Mouse (Mus musculus) CH12.LX (cell line): ENCODE results near the gene Uri1. TPM values are rescaled to one million over a fixed set of nuclear protein-coding genes. Genes with fewer than 3 reads are reported as not detected.

Experiments
- DNase-seq: peaks from one replicate; pipeline ENCODE4 v3.0.0-alpha.2; 2013; ENCODE audit errors: extremely low read depth
- H3K27ac ChIP-seq: 2 replicates; pipeline ENCODE4 v1.5.1; 2012; ENCODE audit warnings: low read depth, mild to moderate bottlenecking, control low read depth, moderate library complexity; ENCODE audit not compliant: insufficient read depth
- H3K27me3 ChIP-seq: replicated peaks from 2 replicates; pipeline ENCODE3; 2012; ENCODE audit warnings: inconsistent platforms
- H3K36me3 ChIP-seq, 2 experiments: replicated peaks in 1 of 2; 2 replicates each; pipeline versions ENCODE3 to v1.6.1; 2012; ENCODE audit warnings: inconsistent platforms in 1 of 2, low read length in 1 of 2, mild to moderate bottlenecking in 1 of 2, mixed read lengths in 1 of 2, moderate library complexity in 1 of 2; ENCODE audit not compliant: control insufficient read depth in 1 of 2, insufficient read depth in 1 of 2
- H3K4me1 ChIP-seq, 2 experiments: 2 replicates each; pipeline ENCODE4 v1.6.1; 2012; ENCODE audit warnings: inconsistent platforms in 1 of 2, moderate library complexity in 1 of 2; ENCODE audit not compliant: insufficient read depth in 2 of 2, control insufficient read depth in 1 of 2
- H3K4me2 ChIP-seq: 2 replicates; pipeline ENCODE4 v1.6.1; 2012; ENCODE audit warnings: low read depth, mild to moderate bottlenecking, control low read depth; ENCODE audit not compliant: poor library complexity, insufficient read depth, severe bottlenecking
- H3K4me3 ChIP-seq, 3 experiments: fragments of 150-350 bp in 1 of 3; sonication (generic) in 1 of 3; replicated peaks in 1 of 3; 2 replicates each; pipeline versions ENCODE3 to v1.5.1; 2011 to 2012; ENCODE audit warnings: low read depth in 2 of 3, low read length in 2 of 3, mild to moderate bottlenecking in 2 of 3, moderate library complexity in 2 of 3, control low read depth in 1 of 3, improper control_type of control experiment in 1 of 3, inconsistent platforms in 1 of 3, mixed read lengths in 1 of 3; ENCODE audit not compliant: poor library complexity in 1 of 3
- H3K79me2 ChIP-seq: replicated peaks from 2 replicates; pipeline ENCODE4 v1.6.1; 2012; ENCODE audit warnings: mild to moderate bottlenecking, moderate library complexity; ENCODE audit not compliant: control insufficient read depth, poor library complexity, insufficient read depth, severe bottlenecking; ENCODE audit errors: extremely low read depth
- H3K9ac ChIP-seq: 2 replicates; pipeline ENCODE4 v1.6.1; 2012; ENCODE audit warnings: low read depth, mild to moderate bottlenecking, control low read depth, moderate library complexity; ENCODE audit not compliant: insufficient read depth
- H3K9me3 ChIP-seq: replicated peaks from 2 replicates; pipeline ENCODE3; 2012; ENCODE audit warnings: low read length, inconsistent platforms, mixed read lengths
- CHD2 ChIP-seq: IDR thresholded peaks from 2 replicates; pipeline ENCODE4 v1.6.1; 2011; ENCODE audit warnings: low read length, improper control_type of control experiment
- EP300 ChIP-seq: IDR thresholded peaks from 2 replicates; pipeline ENCODE4 v1.6.1; 2011; ENCODE audit warnings: low read length, improper control_type of control experiment
- ETS1 ChIP-seq: conservative IDR thresholded peaks from 2 replicates; pipeline ENCODE4 v1.6.1; 2012; ENCODE audit warnings: low read depth, mild to moderate bottlenecking, inconsistent platforms, low read length, improper control_type of control experiment, moderate library complexity
- IRF4 ChIP-seq: IDR thresholded peaks from 2 replicates; pipeline ENCODE4 v1.6.1; 2014; ENCODE audit warnings: low read depth, mild to moderate bottlenecking, inconsistent platforms, low read length, improper control_type of control experiment
- JUN ChIP-seq: IDR thresholded peaks from 2 replicates; pipeline ENCODE4 v1.6.1; 2011; ENCODE audit warnings: low read depth, mild to moderate bottlenecking, low read length, improper control_type of control experiment, moderate library complexity; ENCODE audit not compliant: insufficient read depth
- JUND ChIP-seq: conservative IDR thresholded peaks from 2 replicates; pipeline ENCODE4 v1.6.1; 2011; ENCODE audit warnings: low read depth, low read length, improper control_type of control experiment
- KAT2A ChIP-seq: IDR thresholded peaks from 2 replicates; pipeline ENCODE4 v1.6.1; 2012; ENCODE audit warnings: low read length, improper control_type of control experiment, inconsistent platforms; ENCODE audit not compliant: insufficient replicate concordance
- MAX ChIP-seq: IDR thresholded peaks from 2 replicates; pipeline ENCODE4 v1.6.1; 2011; ENCODE audit warnings: low read length, improper control_type of control experiment
- MEF2A ChIP-seq: IDR thresholded peaks from 2 replicates; pipeline ENCODE4 v1.6.1; 2014; ENCODE audit warnings: low read depth, mild to moderate bottlenecking, inconsistent platforms, low read length, improper control_type of control experiment, borderline replicate concordance
- NRF1 ChIP-seq: IDR thresholded peaks from 2 replicates; pipeline ENCODE4 v1.6.1; 2014; ENCODE audit warnings: low read depth, mild to moderate bottlenecking, inconsistent platforms, low read length, improper control_type of control experiment, moderate library complexity
- RCOR1 ChIP-seq: conservative IDR thresholded peaks from 2 replicates; pipeline ENCODE4 v1.6.1; 2012; ENCODE audit warnings: low read depth, mild to moderate bottlenecking, inconsistent platforms, low read length, improper control_type of control experiment
- SIN3A ChIP-seq: IDR thresholded peaks from 2 replicates; pipeline ENCODE4 v1.6.1; 2012; ENCODE audit warnings: low read length, improper control_type of control experiment, inconsistent platforms
- SMC3 ChIP-seq: IDR thresholded peaks from 2 replicates; pipeline ENCODE4 v1.6.1; 2011; ENCODE audit warnings: low read depth, low read length, improper control_type of control experiment
- TBP ChIP-seq: conservative IDR thresholded peaks from 2 replicates; pipeline ENCODE4 v1.6.1; 2011; ENCODE audit warnings: low read depth, low read length, improper control_type of control experiment
- USF1 ChIP-seq: IDR thresholded peaks from 2 replicates; pipeline ENCODE4 v1.6.1; 2014; ENCODE audit warnings: low read depth, mild to moderate bottlenecking, inconsistent platforms, low read length, improper control_type of control experiment
- USF2 ChIP-seq: conservative IDR thresholded peaks from 2 replicates; pipeline ENCODE4 v1.6.1; 2011; ENCODE audit warnings: low read depth, low read length, improper control_type of control experiment
- ZMIZ1 ChIP-seq: IDR thresholded peaks from 2 replicates; pipeline ENCODE4 v1.6.1; 2012; ENCODE audit warnings: low read depth, mild to moderate bottlenecking, inconsistent platforms, low read length, improper control_type of control experiment
- ZNF384 ChIP-seq: IDR thresholded peaks from 2 replicates; pipeline ENCODE4 v1.6.1; 2012; ENCODE audit warnings: low read depth, low read length, improper control_type of control experiment, inconsistent platforms
- dilution Hi-C: fragments of 300-500 bp; cut with MboI; formaldehyde crosslinking; loops from 2 replicates; pipeline ENCODE4 v1.14.3; 2020; ENCODE audit warnings: low sequenced_read_pairs; ENCODE audit not compliant: extremely low pct_unique_long_range_greater_than_20kb, extremely low pct_ligation_motif_present
- in situ Hi-C: fragments of 300-500 bp; cut with MboI; formaldehyde crosslinking; loops from 3 replicates; pipeline ENCODE4 v1.14.3; 2019; ENCODE audit warnings: low sequenced_read_pairs, low pct_ligation_motif_present, low pct_unique_long_range_greater_than_20kb, mixed read lengths
- polyA plus RNA-seq: library from polyadenylated mRNA; unstranded; fragments of >175 nt; gene quantifications from 2 replicates; pipeline ENCODE4 v1.2.1, GENCODE M21; 2012; ENCODE audit warnings: low read depth; ENCODE audit not compliant: insufficient read length
- total RNA-seq, 2 experiments: library from RNA; depleted of rRNA; stranded (reverse); fragments of 300-350 nt in 1 of 2; fragments of >200 nt in 1 of 2; gene quantifications; 2 replicates each; pipeline ENCODE4 v1.2.3; 2012 to 2014

Gene Uri1
- total and polyA plus RNA-seq, 3 experiments: 37.1 to 53.3 (median 50.1) TPM

DNA sequence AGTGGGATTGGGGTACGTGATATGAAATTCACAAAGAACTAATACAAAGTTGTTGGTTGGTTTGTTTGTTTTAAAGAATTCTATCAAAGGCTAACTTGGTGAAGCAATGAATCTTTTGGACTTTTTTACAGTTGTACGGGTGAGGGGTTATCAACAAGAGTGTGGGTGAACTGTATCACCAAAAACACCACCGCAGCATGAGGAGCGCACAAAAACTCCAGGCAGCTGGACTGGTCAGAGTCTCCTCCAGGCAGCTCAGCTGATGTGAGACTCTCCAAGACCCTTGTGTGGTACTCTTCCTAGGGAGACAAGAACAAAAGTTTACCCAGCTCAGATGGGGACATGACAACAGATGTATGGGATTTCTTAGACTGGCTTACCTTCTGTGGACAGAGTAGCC is 7.8 kb upstream of the Uri1 start:
- no peaks in the 10 kb centered on the region for H3K27me3 ChIP-seq
- H3K4me3 ChIP-seq: no peak overlapping the region
- H3K4me1 ChIP-seq: peaks cover 0 to 15% of the 10 kb centered on the region in 2 experiments; a peak in 2 of 4 replicates
- TF ChIP-seq ETS1 (no peak), USF2 (no peak), RCOR1 (no peak), MEF2A (no peak), MAX (no peak), USF1 (no peak), EP300 (no peak), TBP (no peak), IRF4 (no peak), JUND (no peak), ZMIZ1 (no peak), JUN (no peak), SIN3A (no peak)
- DNase-seq: no peak
- dilution Hi-C loops (no loop called here), in situ Hi-C loops (no loop called here)
- H3K27ac ChIP-seq: no peak overlapping the region
- no peaks in the 10 kb centered on the region for H3K36me3 ChIP-seq
- no peaks in the 10 kb centered on the region for H3K9me3 ChIP-seq
- H3K9ac ChIP-seq: no peak overlapping the region
- no peaks in the 10 kb centered on the region for H3K79me2 ChIP-seq
- 0 out of 2 replicates have a peak overlapping the region, but pooled peaks have one; percentile 8 for H3K4me2 ChIP-seq

DNA sequence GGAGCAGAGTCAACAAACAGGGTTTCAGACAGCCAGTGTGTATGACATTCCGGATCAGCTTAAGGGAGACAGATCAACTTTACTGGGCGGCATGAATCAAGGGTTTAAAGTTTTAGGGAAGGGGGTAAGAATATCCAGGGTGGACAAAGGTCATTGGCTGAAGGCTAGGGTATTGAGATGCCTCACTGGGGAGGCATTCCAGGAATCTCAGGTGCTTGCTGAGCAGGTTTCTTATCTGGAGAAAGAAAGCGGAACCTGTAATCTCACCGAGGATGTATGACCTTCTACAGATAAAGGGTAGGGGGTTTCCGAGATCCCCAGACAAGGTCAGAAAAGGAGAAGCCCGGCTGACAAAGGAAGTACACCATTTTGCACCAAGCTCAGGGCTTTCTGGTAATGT is 7.3 kb upstream of the Uri1 start:
- Histone ChIP-seq H3K79me2 (no peaks in the 10 kb centered on the region), H3K4me3 (no peak overlapping the region), H3K36me3 (no peaks in the 10 kb centered on the region), H3K27me3 (no peaks in the 10 kb centered on the region), H3K4me1 (peaks cover 0 to 15% of the 10 kb centered on the region in 2 experiments; a peak in 2 of 4 replicates), H3K9me3 (no peaks in the 10 kb centered on the region), H3K27ac (no peak overlapping the region), H3K4me2 (0 out of 2 replicates have a peak overlapping the region, but pooled peaks have one; percentile 8), H3K9ac (no peak overlapping the region)
- in situ Hi-C loops (no loop called here), dilution Hi-C loops (no loop called here)
- TF ChIP-seq USF2 (no peak), KAT2A (no peak), TBP (no peak), ZNF384 (no peak), ETS1 (no peak), MEF2A (no peak), ZMIZ1 (no peak), JUN (no peak), NRF1 (no peak), SMC3 (no peak), CHD2 (no peak)
- no peak for DNase-seq
